Mouse (Mus musculus): ENCODE measurements at regions not wholly inside any gene's neighbourhood (a gene's known extent, or its start where the extent isn't known, plus 50 kb on each side); places are given as distances from the start of the nearest gene placed in this dataset.
A peak's percentile ranks its signal among the peaks of the same experiment; 100 is the strongest.

DNA sequence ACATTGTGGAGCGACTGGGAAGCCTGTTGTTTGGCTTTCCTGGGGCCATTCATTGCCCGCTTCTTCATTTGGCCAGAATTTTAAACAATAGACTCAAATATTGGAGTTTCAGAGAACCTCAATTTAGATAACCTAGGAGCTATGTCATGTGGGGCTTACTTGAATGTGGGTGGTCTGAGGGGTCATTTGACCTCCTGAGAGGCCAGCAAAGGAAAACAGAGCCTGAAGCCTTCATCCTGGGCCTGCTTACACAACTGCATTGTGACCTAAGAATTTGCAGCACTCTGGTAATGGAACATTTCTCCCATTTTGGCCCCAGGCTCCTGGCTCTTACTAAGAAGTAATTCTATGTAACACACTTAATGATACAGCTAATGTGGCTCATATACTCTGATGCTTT, 348.2 kb downstream of the Fat4 start:
- no peak for DNase-seq (ENCODE audit: extremely low read depth, low read depth)

DNA sequence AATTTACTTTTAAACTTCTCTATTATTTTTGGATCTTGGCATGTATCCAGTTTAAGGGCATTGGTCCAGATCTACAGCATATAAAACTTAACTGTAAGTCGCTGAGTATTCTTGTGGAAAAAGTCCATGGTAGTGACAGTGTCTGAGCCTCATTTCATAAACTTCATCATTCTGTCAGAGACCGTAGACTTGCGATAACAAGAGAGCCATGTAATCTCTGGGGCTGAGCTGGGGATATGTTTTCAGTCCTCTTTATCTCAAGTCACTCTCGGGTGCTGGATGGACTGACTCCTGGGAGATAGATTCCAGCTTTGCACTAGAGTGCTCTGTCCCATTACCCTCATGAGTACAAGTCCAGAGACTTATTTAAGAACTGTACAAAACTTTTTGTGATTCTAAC, 362.0 kb downstream of the Fat4 start:
- DNase-seq (ENCODE audit: extremely low read depth, low read depth), result no peak

- no peak for DNase-seq (ENCODE audit: extremely low read depth, low read depth)
These were observed 362.6 kb downstream of the Fat4 start for GRCm38 (mm10) chr3:39249224-39249892.

DNA sequence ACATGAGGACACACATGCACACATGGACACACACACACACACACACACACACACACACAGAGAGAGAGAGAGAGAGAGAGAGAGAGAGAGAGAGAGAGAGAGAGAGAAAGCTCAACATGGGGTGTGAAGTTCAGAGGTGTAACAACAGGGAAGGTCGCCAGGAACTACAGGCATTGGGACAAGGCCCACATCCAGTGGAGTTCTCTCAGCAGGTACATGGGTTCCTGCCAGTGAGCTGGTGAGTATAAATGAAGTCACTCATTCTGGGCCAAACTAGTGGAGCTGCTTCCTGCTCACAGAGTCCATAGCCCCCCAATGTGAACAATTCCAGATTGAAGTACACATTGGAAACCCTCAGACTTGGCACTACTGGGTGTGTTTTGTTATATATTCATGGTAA, 366.3 kb downstream of the Fat4 start:
- DNase-seq (ENCODE audit: extremely low read depth, low read depth), result no peak

DNA sequence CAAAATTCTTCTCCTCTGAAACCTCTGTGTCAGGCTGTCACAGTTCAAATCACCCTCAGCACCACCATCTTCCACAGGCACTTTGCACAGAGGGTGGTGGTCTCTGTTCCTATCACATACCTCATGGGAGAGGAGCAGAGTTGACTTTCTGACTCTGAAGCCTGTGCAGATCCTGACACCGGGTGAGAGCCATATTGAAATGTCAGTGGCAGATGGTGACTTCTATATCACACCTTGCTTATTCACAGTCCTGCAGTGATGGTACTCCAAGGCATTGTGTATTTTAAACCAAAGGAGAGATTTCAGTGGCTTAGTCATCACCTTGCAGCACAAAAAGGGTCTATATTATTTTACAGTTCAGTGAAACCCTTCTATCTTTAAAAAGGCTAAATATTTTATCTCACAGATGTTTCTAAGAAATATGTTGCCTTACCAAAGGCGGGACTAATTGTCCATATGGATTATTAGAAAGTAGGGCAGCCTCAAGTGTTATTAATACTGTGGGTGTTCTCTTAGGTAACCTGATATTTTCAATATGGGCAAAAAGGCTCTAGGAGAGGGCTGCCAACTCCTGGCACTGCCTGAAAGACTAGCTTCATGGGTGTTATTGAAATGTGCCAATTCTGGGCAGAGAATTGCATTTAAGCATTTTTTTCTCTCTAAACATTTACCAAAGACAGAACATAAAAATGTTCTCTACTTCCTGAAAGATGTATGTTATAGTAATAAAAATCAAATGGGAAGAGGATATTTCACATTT, 378.1 kb downstream of the Fat4 start:
- DNase-seq (ENCODE audit: extremely low read depth, low read depth), result no peak

DNA sequence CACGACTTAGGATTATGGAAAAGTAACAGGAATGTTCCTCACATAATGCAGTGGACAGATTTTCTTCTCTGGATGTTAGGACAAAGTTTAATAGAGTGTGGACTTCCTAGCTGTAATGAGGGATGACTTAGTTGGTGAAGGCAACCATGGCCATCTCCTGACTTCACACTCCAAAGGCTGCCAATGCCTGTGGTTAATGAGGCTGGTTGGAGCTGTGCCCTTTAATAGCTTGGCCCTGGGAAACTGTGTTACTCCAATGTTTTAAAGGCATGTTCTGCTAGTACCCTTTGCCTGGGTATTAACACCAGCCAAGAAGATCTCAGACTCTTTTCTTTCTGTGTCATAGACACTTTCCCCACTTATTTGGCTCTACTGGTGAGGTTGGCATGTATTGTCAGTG, 378.9 kb downstream of the Fat4 start:
- DNase-seq (ENCODE audit: extremely low read depth, low read depth), result no peak

- no peak for DNase-seq (ENCODE audit: extremely low read depth, low read depth)
These were observed 382.6 kb downstream of the Fat4 start for GRCm38 (mm10) chr3:39269388-39269787.

- DNase-seq (ENCODE audit: extremely low read depth, low read depth), result no peak
These were observed 385.9 kb downstream of the Fat4 start for GRCm38 (mm10) chr3:39272616-39273015.

DNA sequence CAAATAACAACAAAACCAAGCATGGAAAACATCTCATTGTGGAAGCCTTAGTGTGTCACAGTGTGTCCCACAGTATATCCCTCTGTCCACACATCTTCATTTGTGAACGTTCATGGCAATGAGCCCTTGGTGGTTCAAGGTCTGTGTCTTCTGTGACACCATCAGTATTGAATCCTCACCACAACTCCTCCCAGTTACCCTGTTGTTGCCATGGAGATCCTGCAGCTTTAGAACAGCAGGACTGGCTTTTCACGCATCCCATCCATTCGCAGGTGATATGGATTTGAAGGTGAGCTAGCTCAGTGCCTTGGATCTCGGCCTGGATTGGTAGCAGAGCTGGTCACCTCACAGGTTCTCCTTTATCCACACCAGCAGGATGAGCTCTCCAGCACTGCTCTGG, 390.2 kb downstream of the Fat4 start:
- no peak for DNase-seq (ENCODE audit: extremely low read depth, low read depth)

DNA sequence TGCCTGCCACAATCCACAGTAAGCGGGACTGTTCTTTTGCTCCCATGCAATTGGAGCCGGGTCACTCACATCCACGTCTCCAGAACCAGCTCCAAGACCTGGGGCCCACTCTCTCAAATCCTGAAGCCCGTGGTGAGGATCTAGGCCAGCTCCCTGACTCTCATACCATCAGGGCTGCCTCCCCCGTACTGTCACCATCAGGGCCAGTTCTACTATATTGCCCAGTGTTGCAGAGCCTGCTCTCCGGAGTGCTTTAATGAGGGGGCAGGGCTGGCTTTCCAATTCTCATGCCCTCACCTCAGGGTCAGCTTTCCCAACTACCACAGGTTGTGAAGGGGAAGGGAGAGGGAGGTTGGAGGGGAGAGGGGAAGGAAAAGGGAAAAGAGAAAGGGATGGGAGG, 390.6 kb downstream of the Fat4 start:
- no peak for DNase-seq (ENCODE audit: extremely low read depth, low read depth)

- DNase-seq (ENCODE audit: extremely low read depth, low read depth), result no peak
These were observed 408.5 kb downstream of the Fat4 start for GRCm38 (mm10) chr3:39295255-39295654.

DNA sequence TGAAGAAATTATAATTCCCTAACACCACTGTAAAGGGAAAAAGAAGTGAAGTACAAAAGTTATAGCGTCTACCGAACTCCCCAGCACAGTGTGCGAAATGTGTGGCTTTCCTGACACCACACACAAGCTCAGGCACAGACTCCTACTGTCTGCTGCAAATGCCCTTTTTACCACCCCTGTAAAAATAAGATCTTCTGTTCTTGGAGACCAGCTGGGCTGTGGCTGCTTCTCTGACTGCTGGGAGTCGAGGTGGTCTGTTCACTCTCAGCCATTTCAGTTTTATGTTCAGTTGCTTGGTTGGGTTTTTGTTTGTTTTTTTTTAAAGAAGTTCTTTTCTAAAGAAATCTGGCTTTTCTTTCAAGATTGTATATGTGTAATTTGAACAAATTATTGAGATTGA, 409.5 kb downstream of the Fat4 start:
- DNase-seq (ENCODE audit: extremely low read depth, low read depth), result no peak

GRCm38 (mm10) chr3:39309487-39309886, 422.7 kb downstream of the Fat4 start:
- no peak for DNase-seq (ENCODE audit: extremely low read depth, low read depth)

DNA sequence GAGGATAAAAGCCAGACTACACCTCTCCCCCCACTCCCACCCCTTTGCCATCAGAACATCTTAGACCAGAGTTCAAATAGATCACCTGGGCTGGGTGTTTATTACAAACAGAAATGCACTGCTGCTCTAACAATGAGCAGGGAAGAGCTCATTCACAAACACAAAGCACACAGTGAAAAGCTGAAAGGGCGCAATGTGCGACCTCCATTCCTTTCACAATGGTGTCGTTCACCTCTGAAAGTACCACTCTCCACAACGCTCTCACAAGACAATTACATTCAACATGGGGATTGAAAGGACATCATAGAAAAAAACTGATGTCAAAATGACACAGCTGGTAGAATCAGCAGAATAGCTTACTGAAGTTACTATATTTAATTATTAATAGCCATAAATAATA, 426.8 kb downstream of the Fat4 start:
- no peak for DNase-seq (ENCODE audit: extremely low read depth, low read depth)

DNA sequence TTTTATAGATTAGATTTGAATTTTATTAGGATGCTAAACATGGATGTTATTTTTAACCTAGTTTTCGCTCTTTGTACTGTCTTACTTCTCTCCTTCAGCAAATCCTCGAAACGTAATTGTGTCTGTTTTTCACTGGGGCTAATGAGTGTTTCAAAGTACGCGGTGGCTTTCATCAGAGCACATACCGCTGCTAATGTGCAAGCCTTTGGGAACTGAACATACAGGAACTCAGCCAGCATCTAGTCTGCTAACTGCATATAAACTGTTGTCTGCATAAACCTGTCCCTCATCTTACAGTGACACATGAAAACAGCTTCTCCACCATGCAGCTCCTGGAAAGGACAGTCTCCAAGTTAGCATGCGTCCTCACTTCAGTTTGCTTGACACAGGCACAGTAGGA, 434.1 kb downstream of the Fat4 start:
- no peak for DNase-seq (ENCODE audit: extremely low read depth, low read depth)

DNA sequence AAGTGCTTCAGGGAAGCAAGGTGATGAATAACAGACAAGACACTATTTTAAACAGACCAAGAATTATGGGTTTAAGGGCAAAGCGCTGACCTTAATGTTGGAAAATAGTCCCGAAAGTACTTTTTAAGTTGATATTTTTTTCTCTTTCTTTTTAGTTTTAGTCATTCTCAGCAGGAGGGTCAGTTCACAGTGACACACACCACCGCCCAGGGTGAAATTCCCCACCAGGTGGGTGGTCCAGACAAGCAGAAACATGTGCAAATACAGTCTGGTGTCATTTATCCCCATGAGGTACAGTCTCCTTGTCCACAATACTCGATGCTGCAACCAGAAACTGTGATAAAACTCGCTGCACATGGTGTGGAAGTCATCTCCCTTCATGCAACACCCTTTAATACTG, 435.5 kb downstream of the Fat4 start:
- DNase-seq (ENCODE audit: extremely low read depth, low read depth), result no peak

GRCm38 (mm10) chr3:39335612-39336230, 449.0 kb downstream of the Fat4 start:
- DNase-seq (ENCODE audit: extremely low read depth, low read depth), result no peak

DNA sequence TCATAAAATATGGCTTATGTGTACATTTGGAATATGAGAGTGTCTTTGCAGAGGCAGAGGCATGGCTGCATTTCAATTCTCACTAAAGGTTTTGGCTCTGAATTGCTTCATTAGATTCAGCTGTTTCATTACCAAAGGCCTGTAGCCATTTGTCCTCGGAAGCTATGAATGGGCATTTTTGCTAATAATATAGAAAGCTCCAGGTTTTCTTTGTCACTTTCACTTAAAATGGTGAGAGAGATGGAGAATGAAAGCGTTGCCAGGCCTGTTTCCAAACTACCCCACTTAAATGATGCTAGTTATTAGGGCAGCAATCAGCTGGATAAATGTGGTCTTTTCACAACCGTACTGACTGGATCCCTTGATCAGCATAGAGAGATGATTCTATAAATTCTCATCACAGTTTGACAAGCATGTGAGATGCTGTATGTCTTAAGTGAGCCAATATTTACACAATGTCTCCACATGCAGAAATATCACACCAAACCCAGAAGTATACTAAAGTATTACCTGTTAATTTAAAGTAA, 454.5 kb downstream of the Fat4 start:
- DNase-seq (ENCODE audit: extremely low read depth, low read depth), result no peak

- DNase-seq (ENCODE audit: extremely low read depth, low read depth), result no peak
These were observed 457.3 kb downstream of the Fat4 start for GRCm38 (mm10) chr3:39344078-39344477.

DNA sequence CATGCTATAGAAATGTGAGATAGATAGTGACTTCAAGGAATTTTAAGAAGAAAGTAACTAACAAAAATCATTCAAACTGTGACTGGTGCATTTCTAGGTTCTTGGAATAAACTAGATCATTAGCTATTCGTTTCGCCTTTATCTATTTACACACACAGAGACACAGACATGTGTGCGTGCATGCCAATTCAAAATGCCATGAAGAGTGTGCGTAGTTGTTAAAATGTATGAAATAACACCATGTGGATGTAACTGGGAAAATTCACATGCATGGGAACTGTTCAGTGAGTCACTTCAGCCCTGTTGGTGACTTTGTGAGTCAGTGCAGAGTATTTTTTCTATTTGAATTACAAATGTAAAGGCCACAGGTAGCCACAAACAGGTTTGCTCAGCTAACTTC, 460.8 kb downstream of the Fat4 start:
- no peak for DNase-seq (ENCODE audit: extremely low read depth, low read depth)

- DNase-seq (ENCODE audit: extremely low read depth, low read depth), result no peak
These were observed 470.3 kb downstream of the Fat4 start for GRCm38 (mm10) chr3:39357012-39357411.

DNA sequence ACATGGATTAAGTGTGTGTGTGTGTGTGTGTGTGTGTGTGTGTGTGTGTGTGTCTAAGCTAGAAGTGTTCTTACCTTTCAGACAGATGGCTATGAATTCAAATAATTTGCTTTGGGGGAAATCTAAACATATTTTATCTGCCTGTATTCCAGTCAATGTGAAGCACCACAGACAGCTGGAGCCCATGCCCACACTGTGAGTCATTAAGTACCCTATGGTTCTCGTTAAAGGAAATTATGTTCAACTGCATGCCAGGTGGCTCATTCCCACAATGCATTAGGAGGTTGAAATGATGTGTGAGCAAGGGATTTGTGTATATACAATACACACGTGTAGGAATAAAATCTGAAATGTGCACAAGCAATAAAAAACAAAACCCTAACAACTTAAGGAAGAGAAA, 473.5 kb downstream of the Fat4 start:
- DNase-seq (ENCODE audit: extremely low read depth, low read depth), result no peak

- DNase-seq (ENCODE audit: extremely low read depth, low read depth), result peak; percentile 6
These were observed 484.2 kb downstream of the Fat4 start for GRCm38 (mm10) chr3:39370926-39371325.

Data from MEL-GATA-1-ER (cell line).